Mouse (Mus musculus): ENCODE data around the gene Pum1. TPM values are rescaled to one million over a fixed set of nuclear protein-coding genes. Genes with fewer than 3 reads are reported as not detected.

Gene Pum1
- polyA plus RNA-seq, 1 experiment: 48.4 TPM

GRCm38 (mm10) chr4:130820594-130821255 lies 157.6 kb downstream of the Pum1 start:
- 60% methylated on average over 7 of the region's 7 CpGs for WGBS
- no peaks in the 10 kb centered on the region for H3K36me3 ChIP-seq (ENCODE audit: control insufficient read depth, insufficient read depth, low read length)

GRCm38 (mm10) chr4:130828851-130829673 lies 165.9 kb downstream of the Pum1 start:
- TF ChIP-seq CTCF (IDR thresholded peaks at IDR 0.05; ENCODE audit: extremely low read depth, insufficient read length, insufficient replicate concordance, low read depth, low read length): no peak
- TF ChIP-seq POLR2A (IDR thresholded peaks at IDR 0.05; ENCODE audit: low read depth, low read length): no peak
- no peak overlapping the region for H3K4me3 ChIP-seq (ENCODE audit: low read depth, low read length)
- no peaks in the 10 kb centered on the region for H3K4me1 ChIP-seq (ENCODE audit: control insufficient read depth, insufficient read depth, insufficient read length, low read length)
- H3K36me3 ChIP-seq (ENCODE audit: control insufficient read depth, insufficient read depth, low read length): no peaks in the 10 kb centered on the region
- H3K27me3 ChIP-seq (ENCODE audit: control insufficient read depth, insufficient read depth, low read length): no peaks in the 10 kb centered on the region
- WGBS: 20% methylated on average over 18 of the region's 18 CpGs
- no peak overlapping the region for H3K27ac ChIP-seq (ENCODE audit: insufficient read depth, low read depth, low read length)

More at GRCm38 (mm10) chr4:130820594-130821255, 157.6 kb downstream of the Pum1 start:
- Histone ChIP-seq H3K4me1 (ENCODE audit: control insufficient read depth, insufficient read depth, insufficient read length, low read length) (no peaks in the 10 kb centered on the region), H3K27ac (ENCODE audit: insufficient read depth, low read depth, low read length) (no peak overlapping the region), H3K4me3 (ENCODE audit: low read depth, low read length) (no peak overlapping the region), H3K27me3 (ENCODE audit: control insufficient read depth, insufficient read depth, low read length) (no peaks in the 10 kb centered on the region)
- TF ChIP-seq CTCF (IDR thresholded peaks at IDR 0.05; ENCODE audit: extremely low read depth, insufficient read length, insufficient replicate concordance, low read depth, low read length): no peak
- TF ChIP-seq POLR2A (IDR thresholded peaks at IDR 0.05; ENCODE audit: low read depth, low read length): no peak

Other genes with a start within 250 kb of the Pum1 start
- 3.3 and 8.2 TPM in 2 replicates for gene Nkain1, start 89.1 kb upstream of the Pum1 start, polyA plus RNA-seq (2012; rRNA removed)
- 14.2 and 16.8 TPM in 2 replicates for gene Sdc3, start 129.2 kb downstream of the Pum1 start, polyA plus RNA-seq (2012; rRNA removed)
- 56.1 and 79.0 TPM in 2 replicates for gene Laptm5, start 249.8 kb downstream of the Pum1 start, polyA plus RNA-seq (2012; rRNA removed)

Measured in small intestine, adult 2 months (tissue).